ENCODE assay signal across 10 mouse cellular contexts in the genomic region with DNA sequence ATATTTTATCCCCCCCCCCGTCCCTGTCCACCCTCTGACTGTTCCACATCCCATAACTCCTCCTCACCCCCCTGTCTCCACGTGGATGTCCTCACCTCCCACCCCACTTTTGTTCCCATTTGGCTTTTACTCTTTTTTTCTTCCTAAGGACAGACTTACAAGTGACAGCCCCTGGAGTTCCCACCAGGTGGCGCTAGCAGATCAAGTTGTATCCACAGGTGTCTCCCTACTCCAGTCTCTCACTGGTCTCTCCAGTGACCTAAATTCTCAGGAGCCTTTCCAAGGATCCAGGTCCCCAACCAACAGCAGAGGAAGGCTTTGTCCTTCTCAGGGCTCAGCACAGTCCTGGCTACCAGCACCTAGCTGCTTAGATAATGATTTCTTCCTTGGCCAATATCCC.
DNase-seq lines count a peak whose midpoint lies in the region; ATAC-seq and TF ChIP-seq lines count a peak whose summit lies in the region.
"Had no signal": no experiment of that assay in that cellular context is flagged by ENCODE, and none has a peak within 500 bp of the region (broad histone marks: within the 10 kb centered on the region; RNA-seq: fewer than 3 reads in every experiment).

No protein-coding gene starts in this region.

- no peak for TF ChIP-seq EP300 in liver, postnatal 0 days (IDR thresholded peaks at IDR 0.05; ENCODE audit: low read depth)

- peak; percentile 44 for TF ChIP-seq CTCF in liver, postnatal 0 days (IDR thresholded peaks at IDR 0.05; ENCODE audit: low read depth)

- H3K4me1 ChIP-seq in forebrain, embryonic 14.5 days (ENCODE audit: control insufficient read depth, insufficient read depth, low read length) = peaks cover 4% of the 10 kb centered on the region; the same call in 1 of the 2 replicates
- H3K4me1 ChIP-seq in forebrain, embryonic 12.5 days = no peaks in the 10 kb centered on the region
- H3K4me1 ChIP-seq in liver, postnatal 0 days (ENCODE audit: insufficient read depth) = no peaks in the 10 kb centered on the region

- no peak for ATAC-seq in forebrain, embryonic 14.5 days
- no peak for ATAC-seq in forebrain, embryonic 12.5 days (ENCODE audit: low FRiP score)
- ATAC-seq in common myeloid progenitor, adult 5-6 weeks (replicated peaks; ENCODE audit: low read depth, poor library complexity, severe bottlenecking) = peak; percentile 71
- ATAC-seq in liver, postnatal 0 days = no peak

- DNase-seq in forebrain, embryonic 14.5 days (ENCODE audit: low spot score) = peak; percentile 75
- peak; percentile 5 for DNase-seq in thymus, postnatal 0 days (ENCODE audit: low spot score)
- DNase-seq in thymus, postnatal 10 days (ENCODE audit: low spot score in 2 of 2) = no peak
- peak; percentile 60 for DNase-seq in kidney, adult 9 months
- DNase-seq in liver, postnatal 0 days = peak; percentile 40
- DNase-seq in testis, postnatal 10 days (ENCODE audit: low spot score) = peak; percentile 75

- no peak overlapping the region for H3K27ac ChIP-seq in forebrain, embryonic 14.5 days (ENCODE audit: low read depth, low read length)
- H3K27ac ChIP-seq in forebrain, embryonic 12.5 days = no peak overlapping the region
- no peak overlapping the region for H3K27ac ChIP-seq in liver, postnatal 0 days (ENCODE audit: low read depth)
- H3K27ac ChIP-seq: hindbrain, embryonic 15.5 days had no signal

- H3K36me3 ChIP-seq in forebrain, embryonic 14.5 days (ENCODE audit: control insufficient read depth, insufficient read depth, low read length) = no peaks in the 10 kb centered on the region
- H3K36me3 ChIP-seq in forebrain, embryonic 12.5 days (replicated peaks) = no peaks in the 10 kb centered on the region
- H3K36me3 ChIP-seq in liver, postnatal 0 days (replicated peaks; ENCODE audit: insufficient read depth, low read length) = no peaks in the 10 kb centered on the region
- H3K36me3 ChIP-seq: G1E; hindbrain, embryonic 15.5 days had no signal

- no peak overlapping the region for H3K4me2 ChIP-seq in forebrain, embryonic 14.5 days (ENCODE audit: low read length)
- H3K4me2 ChIP-seq in forebrain, embryonic 12.5 days = no peak overlapping the region
- H3K4me2 ChIP-seq in liver, postnatal 0 days (ENCODE audit: low read depth, low read length) = no peak overlapping the region
- H3K4me2 ChIP-seq: hindbrain, embryonic 15.5 days had no signal

- H3K27me3 ChIP-seq in forebrain, embryonic 14.5 days (replicated peaks; ENCODE audit: control insufficient read depth, insufficient read depth, low read length) = no peaks in the 10 kb centered on the region
- no peaks in the 10 kb centered on the region for H3K27me3 ChIP-seq in forebrain, embryonic 12.5 days
- H3K27me3 ChIP-seq in liver, postnatal 0 days (ENCODE audit: insufficient read depth, low read length) = no peaks in the 10 kb centered on the region
- H3K27me3 ChIP-seq: hindbrain, embryonic 15.5 days had no signal

- 4% methylated on average over 3 of the region's 3 CpGs for WGBS in forebrain, embryonic 14.5 days
- 3% methylated on average over 3 of the region's 3 CpGs for WGBS in forebrain, embryonic 12.5 days
- WGBS in liver, postnatal 0 days (ENCODE audit: insufficient replicate concordance) = 5% methylated on average over 3 of the region's 3 CpGs

- H3K9ac ChIP-seq in forebrain, embryonic 14.5 days (ENCODE audit: low read length) = no peak overlapping the region
- H3K9ac ChIP-seq in forebrain, embryonic 12.5 days = no peak overlapping the region
- H3K9ac ChIP-seq in liver, postnatal 0 days (replicated peaks) = no peak overlapping the region
- H3K9ac ChIP-seq: hindbrain, embryonic 15.5 days had no signal

- H3K4me3 ChIP-seq in forebrain, embryonic 14.5 days (ENCODE audit: low read depth, low read length) = no peak overlapping the region
- H3K4me3 ChIP-seq in forebrain, embryonic 12.5 days (replicated peaks) = no peak overlapping the region
- no peak overlapping the region for H3K4me3 ChIP-seq in liver, postnatal 0 days (ENCODE audit: low read depth, low read length)
- H3K4me3 ChIP-seq: hindbrain, embryonic 15.5 days had no signal

- H3K9me3 ChIP-seq in forebrain, embryonic 14.5 days (replicated peaks; ENCODE audit: control insufficient read depth, low read length) = no peaks in the 10 kb centered on the region
- H3K9me3 ChIP-seq in forebrain, embryonic 12.5 days = no peaks in the 10 kb centered on the region
- no peaks in the 10 kb centered on the region for H3K9me3 ChIP-seq in liver, postnatal 0 days (ENCODE audit: low read length)
- H3K9me3 ChIP-seq: hindbrain, embryonic 15.5 days had no signal

Comparison
In these comparisons a context has a peak if more than half of its experiments do, and no peak if none do; other contexts are left out.
1. DNase-seq: peak in forebrain, embryonic 14.5 days (single experiment), thymus, postnatal 0 days (single experiment), kidney, adult 9 months (single experiment), liver, postnatal 0 days (single experiment) and testis, postnatal 10 days (single experiment); none in thymus, postnatal 10 days (0 of 2).